Mouse (Mus musculus) heart, embryonic 15.5 days (tissue): Measurements from ENCODE around the gene Slx1b. TPM values are rescaled to one million over a fixed set of nuclear protein-coding genes. Genes with fewer than 3 reads are reported as not detected.

Source experiments
- ATAC-seq: fragments of 200-750 bp; cut with Nextera tagmentation; replicated peaks from 2 replicates; pipeline ENCODE4 v1.8.0; 2017; ENCODE audit warnings: low read depth, moderate TSS enrichment; ENCODE audit not compliant: insufficient number of reproducible peaks, insufficient read depth, low FRiP score
- H3K27ac ChIP-seq: fragments of 300-500 bp; sonication (generic); 2 replicates; pipeline ENCODE4 v1.5.1; 2015; ENCODE audit warnings: mild to moderate bottlenecking, inconsistent platforms
- H3K27me3 ChIP-seq: fragments of 300-500 bp; sonication (generic); 2 replicates; pipeline ENCODE4 v1.6.1; 2015; ENCODE audit warnings: inconsistent platforms
- H3K36me3 ChIP-seq: fragments of 300-500 bp; sonication (generic); 2 replicates; pipeline ENCODE4 v1.6.1; 2015; ENCODE audit warnings: mild to moderate bottlenecking, inconsistent platforms
- H3K4me1 ChIP-seq: fragments of 300-500 bp; sonication (generic); replicated peaks from 2 replicates; pipeline ENCODE4 v1.6.1; 2015; ENCODE audit warnings: inconsistent platforms
- H3K4me2 ChIP-seq: fragments of 300-500 bp; sonication (generic); 2 replicates; pipeline ENCODE4 v1.6.1; 2015; ENCODE audit warnings: inconsistent platforms, mild to moderate bottlenecking, moderate library complexity
- H3K4me3 ChIP-seq: fragments of 300-500 bp; sonication (generic); 2 replicates; pipeline ENCODE4 v1.5.1; 2015; ENCODE audit warnings: mild to moderate bottlenecking, inconsistent platforms
- H3K9ac ChIP-seq: fragments of 300-500 bp; sonication (generic); 2 replicates; pipeline ENCODE4 v1.6.1; 2015; ENCODE audit warnings: mild to moderate bottlenecking, inconsistent platforms
- H3K9me3 ChIP-seq: fragments of 300-500 bp; sonication (generic); replicated peaks from 2 replicates; pipeline ENCODE4 v1.6.1; 2016; ENCODE audit warnings: inconsistent platforms
- WGBS: fragments of 180-500 bp; shearing (Covaris S2); methylation state at CpG from one replicate; pipeline ENCODE4 v1.1.7; 2015; ENCODE audit warnings: mixed read lengths; 5-methylcytosine and 5-hydroxymethylcytosine counted together
- polyA plus RNA-seq: library from polyadenylated mRNA; unstranded; fragments of >200 nt; fragmentation: Nextera tagmentation; extraction: Ambion mirVana; gene quantifications from 2 replicates; pipeline ENCODE4 v1.2.1, GENCODE M21; 2015

Slx1b gene
- polyA plus RNA-seq, 1 experiment from 2014 or later: 6.7 TPM

- Histone ChIP-seq H3K27ac (0 out of 2 replicates have a peak overlapping the region, but pooled peaks have one; percentile 1), H3K9ac (no peak overlapping the region), H3K4me2 (peak overlapping the region; percentile 56; the same call in 1 of the 2 replicates), H3K36me3 (no peaks in the 10 kb centered on the region), H3K4me1 (peaks cover 22% of the 10 kb centered on the region), H3K4me3 (peak overlapping the region; percentile 49; the same call in 1 of the 2 replicates), H3K9me3 (no peaks in the 10 kb centered on the region), H3K27me3 (peaks cover 49% of the 10 kb centered on the region)
- 71% methylated on average over 6 of the region's 6 CpGs for WGBS
- ATAC-seq: no peak
These were observed 6.8 kb upstream of the Slx1b start for GRCm38 (mm10) chr7:126702358-126702757.

- no peak for ATAC-seq
- WGBS: 53% methylated on average over 24 of the region's 24 CpGs
- Histone ChIP-seq H3K27me3 (peaks cover 49% of the 10 kb centered on the region), H3K9me3 (no peaks in the 10 kb centered on the region), H3K4me2 (peak overlapping the region; percentile 56), H3K27ac (0 out of 2 replicates have a peak overlapping the region, but pooled peaks have one; percentile 1), H3K36me3 (no peaks in the 10 kb centered on the region), H3K4me1 (peaks cover 26% of the 10 kb centered on the region), H3K9ac (peak overlapping the region; percentile 46), H3K4me3 (peak overlapping the region; percentile 23)
These were observed 6.2 kb upstream of the Slx1b start for GRCm38 (mm10) chr7:126701559-126702357.

- ATAC-seq: 0 out of 2 replicates have a peak, but pooled peaks have one; percentile 29
- WGBS: 2% methylated on average over 11 of the region's 11 CpGs
- peak overlapping the region; percentile 23 for H3K4me3 ChIP-seq
These were observed 5.5 kb upstream of the Slx1b start for GRCm38 (mm10) chr7:126701070-126701469.

GRCm38 (mm10) chr7:126700063-126701015 is 4.8 kb upstream of the Slx1b start:
- Histone ChIP-seq H3K4me1 (peaks cover 32% of the 10 kb centered on the region), H3K9ac (no peak overlapping the region), H3K27ac (no peak overlapping the region), H3K27me3 (peaks cover 40% of the 10 kb centered on the region), H3K9me3 (no peaks in the 10 kb centered on the region), H3K4me3 (no peak overlapping the region), H3K36me3 (no peaks in the 10 kb centered on the region), H3K4me2 (peak overlapping the region; percentile 56; the same call in 1 of the 2 replicates)
- ATAC-seq: no peak
- 76% methylated on average over 25 of the region's 25 CpGs for WGBS

More at GRCm38 (mm10) chr7:126701070-126701469, 5.5 kb upstream of the Slx1b start:
- peak overlapping the region; percentile 56 for H3K4me2 ChIP-seq
- H3K27me3 ChIP-seq: peaks cover 47% of the 10 kb centered on the region
- peak overlapping the region; percentile 46 for H3K9ac ChIP-seq
- no peaks in the 10 kb centered on the region for H3K9me3 ChIP-seq
- H3K4me1 ChIP-seq: peaks cover 32% of the 10 kb centered on the region
- H3K36me3 ChIP-seq: no peaks in the 10 kb centered on the region
- H3K27ac ChIP-seq: no peak overlapping the region

GRCm38 (mm10) chr7:126697838-126698237 is 2.3 kb upstream of the Slx1b start:
- 91% methylated on average over 8 of the region's 8 CpGs for WGBS

GRCm38 (mm10) chr7:126696886-126697285 is 1.3 kb upstream of the Slx1b start:
- peaks cover 30% of the 10 kb centered on the region for H3K4me1 ChIP-seq
- ATAC-seq: no peak
- peaks cover 6% of the 10 kb centered on the region; the same call in 1 of the 2 replicates for H3K36me3 ChIP-seq
- no peaks in the 10 kb centered on the region for H3K9me3 ChIP-seq
- no peak overlapping the region for H3K27ac ChIP-seq
- peaks cover 6% of the 10 kb centered on the region for H3K27me3 ChIP-seq
- H3K4me2 ChIP-seq: peak overlapping the region; percentile 91
- peak overlapping the region; percentile 84 for H3K4me3 ChIP-seq
- peak overlapping the region; percentile 76; the same call in 1 of the 2 replicates for H3K9ac ChIP-seq
- WGBS: 71% methylated on average over 3 of the region's 3 CpGs

More at GRCm38 (mm10) chr7:126697838-126698237, 2.3 kb upstream of the Slx1b start:
- no peak overlapping the region for H3K4me3 ChIP-seq
- H3K36me3 ChIP-seq: no peaks in the 10 kb centered on the region
- H3K27me3 ChIP-seq: peaks cover 15% of the 10 kb centered on the region
- no peak overlapping the region for H3K4me2 ChIP-seq
- H3K9me3 ChIP-seq: no peaks in the 10 kb centered on the region
- H3K4me1 ChIP-seq: peaks cover 30% of the 10 kb centered on the region
- no peak for ATAC-seq
- no peak overlapping the region for H3K27ac ChIP-seq
- no peak overlapping the region for H3K9ac ChIP-seq

GRCm38 (mm10) chr7:126696303-126696702 is 719 bp upstream of the Slx1b start:
- Histone ChIP-seq H3K4me1 (peaks cover 27% of the 10 kb centered on the region), H3K4me2 (peak overlapping the region; percentile 91), H3K4me3 (peak overlapping the region; percentile 84), H3K9me3 (no peaks in the 10 kb centered on the region), H3K27me3 (0 out of 2 replicates have a peak, but pooled peaks cover under 1% of the 10 kb centered on the region), H3K36me3 (peaks cover 8% of the 10 kb centered on the region; the same call in 1 of the 2 replicates), H3K27ac (peak overlapping the region; percentile 53), H3K9ac (peak overlapping the region; percentile 76)
- ATAC-seq: no peak
- 3% methylated on average over 17 of the region's 17 CpGs for WGBS

- no peaks in the 10 kb centered on the region for H3K9me3 ChIP-seq
- peaks cover 21% of the 10 kb centered on the region for H3K4me1 ChIP-seq
- under 1% methylated on average over 31 of the region's 31 CpGs for WGBS
- no peaks in the 10 kb centered on the region for H3K27me3 ChIP-seq
- peak; percentile 74 for ATAC-seq
- peak within 1 kb of the TSS; percentile 91 for H3K4me2 ChIP-seq
- H3K4me3 ChIP-seq: peak within 1 kb of the TSS; percentile 84
- peak within 1 kb of the TSS; percentile 92 for H3K9ac ChIP-seq
- peak within 1 kb of the TSS; percentile 96 for H3K27ac ChIP-seq
- H3K36me3 ChIP-seq: peaks cover 10% of the 10 kb centered on the region; the same call in 1 of the 2 replicates
These were observed 373 bp downstream of the Slx1b start, which contains the start of gene Bola2 for GRCm38 (mm10) chr7:126695210-126695611. Gene Bola2 (plus strand): TSS chr7:126695401.

GRCm38 (mm10) chr7:126694441-126695051 is 1.0 kb downstream of the Slx1b start:
- H3K9me3 ChIP-seq: no peaks in the 10 kb centered on the region
- no peak for ATAC-seq
- peaks cover 21% of the 10 kb centered on the region for H3K4me1 ChIP-seq
- peak overlapping the region; percentile 84 for H3K4me3 ChIP-seq
- H3K36me3 ChIP-seq: peaks cover 10% of the 10 kb centered on the region; the same call in 1 of the 2 replicates
- peak overlapping the region; percentile 91 for H3K4me2 ChIP-seq
- WGBS: 49% methylated on average over 10 of the region's 10 CpGs
- peak overlapping the region; percentile 92 for H3K9ac ChIP-seq
- H3K27ac ChIP-seq: peak overlapping the region; percentile 96
- H3K27me3 ChIP-seq: no peaks in the 10 kb centered on the region

- no peak overlapping the region for H3K4me3 ChIP-seq
- no peaks in the 10 kb centered on the region for H3K27me3 ChIP-seq
- H3K9ac ChIP-seq: no peak overlapping the region
- no peak overlapping the region for H3K4me2 ChIP-seq
- no peak for ATAC-seq
- 82% methylated on average over 7 of the region's 7 CpGs for WGBS
- peaks cover 10% of the 10 kb centered on the region; the same call in 1 of the 2 replicates for H3K36me3 ChIP-seq
- H3K4me1 ChIP-seq: peaks cover 21% of the 10 kb centered on the region
- H3K27ac ChIP-seq: no peak overlapping the region
- H3K9me3 ChIP-seq: no peaks in the 10 kb centered on the region
These were observed 1.8 kb downstream of the Slx1b start for GRCm38 (mm10) chr7:126693781-126694180.
